Mouse (Mus musculus) midbrain, embryonic 10.5 days (tissue): ENCODE measurements around the gene Ms4a15. TPM values are rescaled to one million over a fixed set of nuclear protein-coding genes. Genes with fewer than 3 reads are reported as not detected.

ENCODE experiments used
- DNase-seq: peaks from one replicate; pipeline ENCODE4 v3.0.0-alpha.2; 2017; ENCODE audit warnings: low spot score
- H3K27ac ChIP-seq: fragments of 300-500 bp; sonication (generic); replicated peaks from 2 replicates; pipeline ENCODE4 v1.5.1; 2016; ENCODE audit warnings: mild to moderate bottlenecking
- H3K27me3 ChIP-seq: fragments of 300-500 bp; sonication (generic); 2 replicates; pipeline ENCODE4 v1.6.1; 2016; ENCODE audit warnings: low read depth, mild to moderate bottlenecking; ENCODE audit not compliant: poor library complexity, severe bottlenecking
- H3K36me3 ChIP-seq: fragments of 300-500 bp; sonication (generic); 2 replicates; pipeline ENCODE4 v1.6.1; 2016; ENCODE audit warnings: mild to moderate bottlenecking, moderate library complexity
- H3K4me1 ChIP-seq: fragments of 300-500 bp; sonication (generic); 2 replicates; pipeline ENCODE4 v1.6.1; 2016
- H3K4me3 ChIP-seq: fragments of 300-500 bp; sonication (generic); 2 replicates; pipeline ENCODE4 v1.5.1; 2016; ENCODE audit warnings: mild to moderate bottlenecking, moderate library complexity
- H3K9me3 ChIP-seq: fragments of 300-500 bp; sonication (generic); replicated peaks from 2 replicates; pipeline ENCODE4 v1.6.1; 2016; ENCODE audit warnings: mild to moderate bottlenecking
- WGBS: fragments of 180-500 bp; shearing (Covaris S2); methylation state at CpG from one replicate; pipeline ENCODE4 v1.1.7; 2016; 5-methylcytosine and 5-hydroxymethylcytosine counted together
- polyA plus RNA-seq: library from polyadenylated mRNA; unstranded; fragments of >200 nt; fragmentation: Nextera tagmentation; extraction: Ambion mirVana; gene quantifications from 2 replicates; pipeline ENCODE4 v1.2.1, GENCODE M21; 2016

The Ms4a15 gene
- polyA plus RNA-seq, 1 experiment from 2014 or later, result not detected

DNA sequence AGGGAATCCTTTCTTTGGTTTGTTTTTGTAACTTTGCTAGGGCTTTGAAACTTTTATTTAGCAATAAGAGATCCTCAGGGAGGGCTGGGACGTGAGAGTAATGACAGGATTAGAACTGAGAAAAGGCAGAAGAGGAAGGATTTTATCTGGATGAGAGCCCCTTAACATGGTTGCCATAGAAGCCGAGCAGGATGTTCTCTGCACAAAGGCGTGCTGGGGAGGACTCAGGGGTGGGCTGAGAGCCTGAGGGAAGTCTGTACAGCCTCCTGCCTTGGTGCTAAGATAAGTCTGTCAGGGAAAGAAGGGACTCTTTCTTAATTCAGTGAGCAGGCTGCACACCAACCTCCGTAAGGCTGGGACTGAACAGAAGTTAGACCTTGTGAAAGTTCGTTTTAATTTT lies 58.0 kb downstream of the Ms4a15 start:
- H3K36me3 ChIP-seq, result no peaks in the 10 kb centered on the region
- 27% methylated on average over 5 of the region's 5 CpGs for WGBS
- no peak overlapping the region for H3K4me3 ChIP-seq
- H3K9me3 ChIP-seq, result no peaks in the 10 kb centered on the region; the same call in 1 of the 2 replicates
- peaks cover 28% of the 10 kb centered on the region for H3K27me3 ChIP-seq
- H3K4me1 ChIP-seq, result peaks cover 16% of the 10 kb centered on the region
- no peak for DNase-seq
- peak overlapping the region; percentile 15; the same call in 1 of the 2 replicates for H3K27ac ChIP-seq

DNA sequence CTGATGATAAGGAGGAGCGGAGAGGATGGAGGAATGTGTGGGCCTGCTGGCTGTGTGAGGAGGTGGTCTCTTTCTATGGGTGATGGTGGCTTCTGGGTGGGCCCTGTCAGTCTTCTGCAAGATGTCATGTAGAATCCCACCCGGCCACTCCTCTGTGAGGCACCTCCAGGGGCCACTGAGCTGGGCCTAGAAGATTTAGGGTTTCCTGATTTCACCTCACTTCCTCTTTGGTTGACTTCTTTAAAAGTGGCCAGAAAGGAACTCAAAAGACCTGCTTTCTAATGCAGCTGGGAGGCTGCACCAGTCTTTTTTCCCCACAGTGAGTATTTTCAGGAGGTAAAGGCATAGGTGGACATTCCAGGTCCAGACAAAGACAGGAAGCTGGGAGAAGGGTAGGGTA lies 62.4 kb downstream of the Ms4a15 start:
- Histone ChIP-seq H3K9me3 (no peaks in the 10 kb centered on the region), H3K27me3 (no peaks in the 10 kb centered on the region)
- WGBS, result 85% methylated on average over 2 of the region's 2 CpGs

More for the DNA sequence above, 62.4 kb downstream of the Ms4a15 start:
- H3K4me3 ChIP-seq, result no peak overlapping the region
- no peak for DNase-seq
- H3K4me1 ChIP-seq, result peaks cover 29% of the 10 kb centered on the region
- no peaks in the 10 kb centered on the region for H3K36me3 ChIP-seq
- no peak overlapping the region for H3K27ac ChIP-seq

Other genes with a start within 250 kb of the Ms4a15 start
- gene Cd6, start 163.2 kb downstream of the Ms4a15 start, polyA plus RNA-seq, result not detected in 2 replicates
- gene Slc15a3, start 153.5 kb downstream of the Ms4a15 start, polyA plus RNA-seq, result 0.20 TPM in 2 replicates
- gene Tmem132a, start 123.3 kb downstream of the Ms4a15 start, polyA plus RNA-seq, result 111 and 122 TPM in 2 replicates
- gene Tmem109, start 111.2 kb downstream of the Ms4a15 start, polyA plus RNA-seq, result 50.1 and 53.0 TPM in 2 replicates
- gene Prpf19, start 98.0 kb downstream of the Ms4a15 start, polyA plus RNA-seq, result 35.8 and 37.2 TPM in 2 replicates
- not detected in 2 replicates for gene Zp1, start 72.6 kb downstream of the Ms4a15 start, polyA plus RNA-seq
- gene Ptgdr2, start 56.1 kb downstream of the Ms4a15 start, polyA plus RNA-seq, result 0.04 and 0.09 TPM in 2 replicates
- 31.1 and 39.2 TPM in 2 replicates for gene Ccdc86, start 44.0 kb downstream of the Ms4a15 start, polyA plus RNA-seq
- gene Ms4a10, start 18.6 kb downstream of the Ms4a15 start, polyA plus RNA-seq, result not detected in 2 replicates
- gene Ms4a18, start 24.8 kb upstream of the Ms4a15 start, polyA plus RNA-seq, result not detected in 2 replicates
- gene Ms4a8a, start 87.9 kb upstream of the Ms4a15 start, polyA plus RNA-seq, result not detected in 2 replicates
- gene 1700017D01Rik, start 137.6 kb upstream of the Ms4a15 start, polyA plus RNA-seq, result not detected in 2 replicates
- not detected in 2 replicates for gene 1700025F22Rik, start 172.1 kb upstream of the Ms4a15 start, polyA plus RNA-seq
- gene Ms4a13, start 203.5 kb upstream of the Ms4a15 start, polyA plus RNA-seq, result not detected in 2 replicates
- not detected in 2 replicates for gene Ms4a12, start 239.2 kb upstream of the Ms4a15 start, polyA plus RNA-seq